Mouse (Mus musculus) ES-Bruce4 (cell line): ENCODE measurements around the gene Fam222b.

ENCODE experiments used
- CTCF ChIP-seq: IDR thresholded peaks from one replicate; pipeline ENCODE4 v1.8.1; 2011; ENCODE audit warnings: low read depth, low read length
- EP300 ChIP-seq: IDR thresholded peaks from 2 replicates; pipeline ENCODE4 v1.6.1; 2011; ENCODE audit warnings: low read depth, low read length; ENCODE audit not compliant: insufficient read depth

- TF ChIP-seq EP300 (no peak), CTCF (no peak)
Measured at GRCm38 (mm10) chr11:78129458-78129857, 35.0 kb downstream of the Fam222b start.
